Mouse (Mus musculus) adrenal gland, adult (tissue): ENCODE measurements around the gene Gad2.

Experiments used
- DNase-seq, 2 experiments: peaks; one replicate each; pipeline ENCODE4 v3.0.0; 2022 to 2023; ENCODE audit warnings: low spot score in 1 of 2; ENCODE audit not compliant: inconsistent age in 2 of 2

The Gad2 gene

GRCm38 (mm10) chr2:22634766-22635165 is 12.8 kb downstream of the Gad2 start:
- peak; percentile 11 to 63 for DNase-seq

GRCm38 (mm10) chr2:22646134-22646533 is 24.1 kb downstream of the Gad2 start:
- no peak for DNase-seq

- no peak for DNase-seq
These were observed 26.4 kb downstream of the Gad2 start for GRCm38 (mm10) chr2:22648394-22648793.

GRCm38 (mm10) chr2:22651826-22652225 is 29.8 kb downstream of the Gad2 start:
- no peak for DNase-seq

GRCm38 (mm10) chr2:22663731-22664130 is 41.7 kb downstream of the Gad2 start:
- no peak for DNase-seq

GRCm38 (mm10) chr2:22670415-22670814 is 48.4 kb downstream of the Gad2 start:
- DNase-seq, result peak; percentile 9 to 42

GRCm38 (mm10) chr2:22671348-22671747 is 49.3 kb downstream of the Gad2 start:
- DNase-seq, result no peak

- no peak for DNase-seq
These were observed 55.1 kb downstream of the Gad2 start for GRCm38 (mm10) chr2:22677066-22677465.

- peak; percentile 21 to 85 for DNase-seq
These were observed 57.9 kb downstream of the Gad2 start for GRCm38 (mm10) chr2:22679944-22680343.

GRCm38 (mm10) chr2:22689969-22690368 is 68.0 kb downstream of the Gad2 start:
- no peak for DNase-seq

- no peak for DNase-seq
These were observed 83.0 kb downstream of the Gad2 start for GRCm38 (mm10) chr2:22704780-22705727.

GRCm38 (mm10) chr2:22706233-22706632 is 84.2 kb downstream of the Gad2 start:
- DNase-seq, result no peak

- peak; percentile 61 to 91 for DNase-seq
These were observed 99.8 kb downstream of the Gad2 start for GRCm38 (mm10) chr2:22721522-22722470.

- peak; percentile 49 to 75 for DNase-seq
These were observed 102.0 kb downstream of the Gad2 start for GRCm38 (mm10) chr2:22723927-22724534.

GRCm38 (mm10) chr2:22727113-22727512 is 105.1 kb downstream of the Gad2 start:
- no peak for DNase-seq

- no peak for DNase-seq
These were observed 114.1 kb downstream of the Gad2 start for GRCm38 (mm10) chr2:22736134-22736533.

- no peak for DNase-seq
These were observed 117.4 kb downstream of the Gad2 start for GRCm38 (mm10) chr2:22739369-22739768.

- no peak for DNase-seq
These were observed 118.4 kb downstream of the Gad2 start for GRCm38 (mm10) chr2:22740441-22740840.

- no peak for DNase-seq
These were observed 119.2 kb downstream of the Gad2 start for GRCm38 (mm10) chr2:22741222-22741621.
